Mouse (Mus musculus): ENCODE measurements around the gene Dph1. TPM values are rescaled to one million over a fixed set of nuclear protein-coding genes. Genes with fewer than 3 reads are reported as not detected.
A peak's percentile ranks its signal among the peaks of the same experiment; 100 is the strongest.

Dph1 gene
- polyA plus RNA-seq, 1 experiment from 2014 or later, result 22.5 TPM

- no peak overlapping the region for H3K4me3 ChIP-seq (ENCODE audit: low read depth, low read length)
- ATAC-seq (ENCODE audit: low read depth), result no peak
- no peaks in the 10 kb centered on the region for H3K27me3 ChIP-seq (replicated peaks; ENCODE audit: control insufficient read depth, insufficient read depth, low read length)
- no peak overlapping the region for H3K27ac ChIP-seq (replicated peaks; ENCODE audit: low read depth, low read length)
- H3K36me3 ChIP-seq (ENCODE audit: control insufficient read depth, insufficient read depth, low read length), result peaks cover 19% of the 10 kb centered on the region
- H3K4me1 ChIP-seq (ENCODE audit: control insufficient read depth, insufficient read depth, low read length), result 0 out of 2 replicates have a peak, but pooled peaks cover 7% of the 10 kb centered on the region
- no peak overlapping the region for H3K4me2 ChIP-seq (ENCODE audit: low read depth, low read length)
- WGBS, result 50% methylated on average over 6 of the region's 6 CpGs
- H3K9ac ChIP-seq (ENCODE audit: low read depth, low read length), result no peak overlapping the region
- DNase-seq (ENCODE audit: low spot score), result no peak
- no peaks in the 10 kb centered on the region for H3K9me3 ChIP-seq (ENCODE audit: control insufficient read depth, low read length)
Measured at GRCm38 (mm10) chr11:75155985-75156384, 35.1 kb downstream of the Dph1 start.

GRCm38 (mm10) chr11:75154053-75154585 is 36.9 kb downstream of the Dph1 start:
- Histone ChIP-seq H3K36me3 (ENCODE audit: control insufficient read depth, insufficient read depth, low read length) (peaks cover 22% of the 10 kb centered on the region), H3K4me2 (ENCODE audit: low read depth, low read length) (no peak overlapping the region), H3K27me3 (replicated peaks; ENCODE audit: control insufficient read depth, insufficient read depth, low read length) (no peaks in the 10 kb centered on the region), H3K9ac (ENCODE audit: low read depth, low read length) (no peak overlapping the region), H3K4me1 (ENCODE audit: control insufficient read depth, insufficient read depth, low read length) (0 out of 2 replicates have a peak, but pooled peaks cover 7% of the 10 kb centered on the region), H3K9me3 (ENCODE audit: control insufficient read depth, low read length) (no peaks in the 10 kb centered on the region), H3K4me3 (ENCODE audit: low read depth, low read length) (no peak overlapping the region), H3K27ac (replicated peaks; ENCODE audit: low read depth, low read length) (no peak overlapping the region)
- DNase-seq (ENCODE audit: low spot score) (no peak), ATAC-seq (ENCODE audit: low read depth) (no peak)
- 72% methylated on average over 6 of the region's 6 CpGs for WGBS

DNA sequence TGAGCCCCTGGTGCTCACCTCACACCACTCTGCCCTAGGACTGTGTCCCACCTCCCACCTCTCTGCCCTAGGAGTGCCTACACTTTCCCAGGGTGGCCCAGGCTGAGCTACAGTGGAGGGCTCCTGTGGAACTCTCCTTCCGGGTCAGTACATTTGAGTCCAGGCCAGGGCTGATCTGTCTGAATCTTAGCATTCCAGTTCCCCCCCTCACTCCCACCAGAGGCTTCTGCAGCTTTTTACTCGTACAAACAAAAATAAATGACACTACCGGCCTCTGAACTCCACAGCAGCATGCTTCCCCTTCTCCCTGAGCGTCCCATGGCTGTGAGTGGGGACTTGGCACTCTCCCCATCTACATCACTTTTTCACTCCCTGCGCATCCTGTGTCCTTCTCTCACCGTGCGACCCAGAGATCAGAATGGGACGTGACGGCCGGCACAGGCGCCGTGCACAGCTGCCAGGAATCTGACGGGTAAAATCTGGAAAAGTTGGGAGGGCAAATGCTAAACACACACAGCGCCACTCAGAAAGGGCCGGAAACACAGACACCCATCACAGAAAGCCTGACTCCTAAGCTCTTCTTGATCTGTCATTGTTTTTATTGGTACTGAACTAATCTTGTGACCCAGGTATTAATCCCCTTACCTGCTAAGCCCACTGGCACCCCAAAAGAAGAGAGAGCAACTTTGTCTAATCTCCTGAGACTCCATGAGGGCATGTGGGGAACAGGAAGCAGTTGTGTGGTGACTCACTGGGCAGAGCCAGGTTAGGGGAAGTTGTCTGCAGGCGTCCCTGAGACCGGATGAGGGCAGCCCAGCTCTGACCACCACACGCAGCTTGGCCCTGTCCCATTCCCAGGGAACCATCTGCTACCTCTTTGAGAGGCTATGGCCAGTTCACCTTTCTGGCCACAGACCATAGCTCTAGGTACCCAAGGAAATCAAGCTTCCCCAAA is 38.2 kb downstream of the Dph1 start:
- Histone ChIP-seq H3K9ac (ENCODE audit: low read depth, low read length) (no peak overlapping the region), H3K4me3 (ENCODE audit: low read depth, low read length) (no peak overlapping the region), H3K4me2 (ENCODE audit: low read depth, low read length) (no peak overlapping the region), H3K9me3 (ENCODE audit: control insufficient read depth, low read length) (no peaks in the 10 kb centered on the region), H3K36me3 (ENCODE audit: control insufficient read depth, insufficient read depth, low read length) (peaks cover 29% of the 10 kb centered on the region), H3K4me1 (ENCODE audit: control insufficient read depth, insufficient read depth, low read length) (peaks cover 9% of the 10 kb centered on the region), H3K27me3 (replicated peaks; ENCODE audit: control insufficient read depth, insufficient read depth, low read length) (no peaks in the 10 kb centered on the region), H3K27ac (replicated peaks; ENCODE audit: low read depth, low read length) (0 out of 2 replicates have a peak overlapping the region, but pooled peaks have one; percentile 1)
- 73% methylated on average over 18 of the region's 18 CpGs for WGBS
- no peak for DNase-seq (ENCODE audit: low spot score)
- ATAC-seq (ENCODE audit: low read depth), result no peak

GRCm38 (mm10) chr11:75150346-75150745 is 40.7 kb downstream of the Dph1 start:
- ATAC-seq (ENCODE audit: low read depth) (no peak), DNase-seq (ENCODE audit: low spot score) (no peak)
- H3K4me1 ChIP-seq (ENCODE audit: control insufficient read depth, insufficient read depth, low read length), result peaks cover 21% of the 10 kb centered on the region
- no peak overlapping the region for H3K27ac ChIP-seq (replicated peaks; ENCODE audit: low read depth, low read length)
- no peaks in the 10 kb centered on the region for H3K27me3 ChIP-seq (replicated peaks; ENCODE audit: control insufficient read depth, insufficient read depth, low read length)
- no peak overlapping the region for H3K4me2 ChIP-seq (ENCODE audit: low read depth, low read length)
- WGBS, result 72% methylated on average over 1 of the region's 1 CpGs
- H3K4me3 ChIP-seq (ENCODE audit: low read depth, low read length), result no peak overlapping the region
- H3K36me3 ChIP-seq (ENCODE audit: control insufficient read depth, insufficient read depth, low read length), result peaks cover 29% of the 10 kb centered on the region
- H3K9me3 ChIP-seq (ENCODE audit: control insufficient read depth, low read length), result no peaks in the 10 kb centered on the region
- no peak overlapping the region for H3K9ac ChIP-seq (ENCODE audit: low read depth, low read length)

GRCm38 (mm10) chr11:75148332-75149035 is 42.6 kb downstream of the Dph1 start:
- Histone ChIP-seq H3K4me1 (ENCODE audit: control insufficient read depth, insufficient read depth, low read length) (peaks cover 21% of the 10 kb centered on the region), H3K9me3 (ENCODE audit: control insufficient read depth, low read length) (no peaks in the 10 kb centered on the region), H3K4me3 (ENCODE audit: low read depth, low read length) (no peak overlapping the region), H3K36me3 (ENCODE audit: control insufficient read depth, insufficient read depth, low read length) (peaks cover 41% of the 10 kb centered on the region), H3K27me3 (replicated peaks; ENCODE audit: control insufficient read depth, insufficient read depth, low read length) (no peaks in the 10 kb centered on the region), H3K4me2 (ENCODE audit: low read depth, low read length) (no peak overlapping the region), H3K27ac (replicated peaks; ENCODE audit: low read depth, low read length) (peak overlapping the region; percentile 85), H3K9ac (ENCODE audit: low read depth, low read length) (no peak overlapping the region)
- DNase-seq (ENCODE audit: low spot score) (no peak), ATAC-seq (ENCODE audit: low read depth) (no peak)
- WGBS, result 84% methylated on average over 10 of the region's 11 CpGs

DNA sequence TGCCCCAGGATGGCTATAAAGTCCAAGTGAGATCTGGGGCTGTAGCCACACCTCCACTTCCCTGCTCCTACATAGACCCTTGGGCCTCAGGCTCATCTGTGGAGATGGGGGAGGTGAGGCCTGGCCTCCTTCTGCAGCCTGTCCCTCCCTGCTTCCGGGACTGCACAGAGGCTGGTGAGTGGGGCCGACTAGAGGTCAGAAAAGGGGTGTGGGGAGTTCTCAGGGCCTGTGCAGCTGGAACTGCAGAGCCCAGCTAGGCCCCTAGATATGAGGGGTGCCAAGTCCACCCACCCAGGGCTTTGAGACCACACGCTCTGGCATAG is 43.2 kb downstream of the Dph1 start:
- peaks cover 21% of the 10 kb centered on the region for H3K4me1 ChIP-seq (ENCODE audit: control insufficient read depth, insufficient read depth, low read length)
- H3K9me3 ChIP-seq (ENCODE audit: control insufficient read depth, low read length), result no peaks in the 10 kb centered on the region
- DNase-seq (ENCODE audit: low spot score) (peak; percentile 76), ATAC-seq (ENCODE audit: low read depth) (peak; percentile 75)
- peaks cover 47% of the 10 kb centered on the region for H3K36me3 ChIP-seq (ENCODE audit: control insufficient read depth, insufficient read depth, low read length)
- no peaks in the 10 kb centered on the region for H3K27me3 ChIP-seq (replicated peaks; ENCODE audit: control insufficient read depth, insufficient read depth, low read length)
- H3K4me3 ChIP-seq (ENCODE audit: low read depth, low read length), result no peak overlapping the region
- H3K27ac ChIP-seq (replicated peaks; ENCODE audit: low read depth, low read length), result peak overlapping the region; percentile 85
- H3K9ac ChIP-seq (ENCODE audit: low read depth, low read length), result 0 out of 2 replicates have a peak overlapping the region, but pooled peaks have one; percentile 30
- H3K4me2 ChIP-seq (ENCODE audit: low read depth, low read length), result peak overlapping the region; percentile 5; the same call in 1 of the 2 replicates
- 24% methylated on average over 3 of the region's 3 CpGs for WGBS

GRCm38 (mm10) chr11:75147106-75147845 is 43.8 kb downstream of the Dph1 start:
- ATAC-seq (ENCODE audit: low read depth) (peak; percentile 91), DNase-seq (ENCODE audit: low spot score) (peak; percentile 94)
- Histone ChIP-seq H3K9ac (ENCODE audit: low read depth, low read length) (0 out of 2 replicates have a peak overlapping the region, but pooled peaks have one; percentile 30), H3K27me3 (replicated peaks; ENCODE audit: control insufficient read depth, insufficient read depth, low read length) (no peaks in the 10 kb centered on the region), H3K4me1 (ENCODE audit: control insufficient read depth, insufficient read depth, low read length) (peaks cover 26% of the 10 kb centered on the region), H3K27ac (replicated peaks; ENCODE audit: low read depth, low read length) (peak overlapping the region; percentile 85), H3K4me3 (ENCODE audit: low read depth, low read length) (no peak overlapping the region), H3K9me3 (ENCODE audit: control insufficient read depth, low read length) (no peaks in the 10 kb centered on the region), H3K4me2 (ENCODE audit: low read depth, low read length) (peak overlapping the region; percentile 5; the same call in 1 of the 2 replicates), H3K36me3 (ENCODE audit: control insufficient read depth, insufficient read depth, low read length) (peaks cover 50% of the 10 kb centered on the region)
- 9% methylated on average over 11 of the region's 11 CpGs for WGBS

GRCm38 (mm10) chr11:75145841-75146240 is 45.2 kb downstream of the Dph1 start:
- 0 out of 2 replicates have a peak overlapping the region, but pooled peaks have one; percentile 8 for H3K27ac ChIP-seq (replicated peaks; ENCODE audit: low read depth, low read length)
- H3K9me3 ChIP-seq (ENCODE audit: control insufficient read depth, low read length), result no peaks in the 10 kb centered on the region
- H3K27me3 ChIP-seq (replicated peaks; ENCODE audit: control insufficient read depth, insufficient read depth, low read length), result no peaks in the 10 kb centered on the region
- H3K4me2 ChIP-seq (ENCODE audit: low read depth, low read length), result no peak overlapping the region
- no peak for ATAC-seq (ENCODE audit: low read depth)
- H3K4me1 ChIP-seq (ENCODE audit: control insufficient read depth, insufficient read depth, low read length), result peaks cover 39% of the 10 kb centered on the region
- no peak overlapping the region for H3K4me3 ChIP-seq (ENCODE audit: low read depth, low read length)
- no peak overlapping the region for H3K9ac ChIP-seq (ENCODE audit: low read depth, low read length)
- no peak for DNase-seq (ENCODE audit: low spot score)
- 80% methylated on average over 2 of the region's 2 CpGs for WGBS
- H3K36me3 ChIP-seq (ENCODE audit: control insufficient read depth, insufficient read depth, low read length), result peaks cover 40% of the 10 kb centered on the region

Measured in embryonic facial prominence, embryonic 14.5 days (tissue).